Mouse (Mus musculus): ENCODE data around the gene Rpl23. TPM values are rescaled to one million over a fixed set of nuclear protein-coding genes. Genes with fewer than 3 reads are reported as not detected.

Rpl23 gene
- total RNA-seq, 2 experiments from 2014 or later: 379 to 436 TPM

Small RNAs within 50 kb of the gene (microRNA-seq; reads per million reads assigned to microRNA genes)
- gene Mir8102 (ENCODE audit: borderline replicate concordance in 2 of 2): 0 reads per million in 2 experiments

Other genes with a start within 250 kb of the Rpl23 start
- gene Srcin1, start 206.3 kb downstream of the Rpl23 start, total RNA-seq (2021): under 1 TPM; 0.43 to 0.49 TPM
- gene Epop, start 152.7 kb downstream of the Rpl23 start, total RNA-seq (2021): 1 to 10 TPM; 1.2 to 1.6 TPM
- 10 to 100 TPM; 33.0 to 40.5 TPM for gene Mllt6, start 119.0 kb downstream of the Rpl23 start, total RNA-seq (2021)
- gene Cisd3, start 96.6 kb downstream of the Rpl23 start, total RNA-seq (2021): 100 to 1,000 TPM; 109 to 113 TPM
- 1 to 10 TPM; 2.4 to 3.3 TPM for gene Pcgf2, start 81.9 kb downstream of the Rpl23 start, total RNA-seq (2021)
- 100 to 1,000 TPM; 128 TPM for gene Psmb3, start 79.0 kb downstream of the Rpl23 start, total RNA-seq (2021)
- gene Pip4k2b, start 37.7 kb downstream of the Rpl23 start, total RNA-seq (2021): 10 to 100 TPM; 38.9 to 45.0 TPM
- 1 to 10 TPM; 4.9 to 6.4 TPM for gene Cwc25, start 15.9 kb downstream of the Rpl23 start, total RNA-seq (2021)
- not detected for gene 1700001P01Rik, start 6.5 kb downstream of the Rpl23 start, total RNA-seq (2021)
- gene Lasp1, start 16.6 kb upstream of the Rpl23 start, total RNA-seq (2021): 10 to 100 TPM; 18.3 to 21.9 TPM
- gene B230217C12Rik, start 58.3 kb upstream of the Rpl23 start, total RNA-seq (2021): under 1 TPM; 0.48 to 0.67 TPM
- gene Fbxo47, start 101.7 kb upstream of the Rpl23 start, total RNA-seq (2021): under 1 TPM; 0.11 to 0.15 TPM
- gene Plxdc1, start 204.0 kb upstream of the Rpl23 start, total RNA-seq (2021): 1 to 10 TPM; 3.1 TPM
- under 1 TPM in 1 of 2 experiments, not detected in 1; 0.27 TPM for gene Arl5c, start 213.7 kb upstream of the Rpl23 start, total RNA-seq (2021)
- 100 to 1,000 TPM; 212 to 259 TPM for gene Cacnb1, start 240.6 kb upstream of the Rpl23 start, total RNA-seq (2021)
- 100 to 1,000 TPM; 421 to 453 TPM for gene Rpl19, start 244.3 kb upstream of the Rpl23 start, total RNA-seq (2021)

Data from gastrocnemius, postnatal 25 days (tissue).